Mouse (Mus musculus) layer of hippocampus, postnatal 10 days (tissue): ENCODE data around the gene Mgme1. TPM values are rescaled to one million over a fixed set of nuclear protein-coding genes. Genes with fewer than 3 reads are reported as not detected.

Experiments used
- DNase-seq, 2 experiments: peaks; one replicate each; pipeline ENCODE4 v3.0.0; 2021; ENCODE audit warnings: low spot score in 2 of 2
- long read RNA-seq: library from polyadenylated mRNA; stranded (forward); transcript quantifications from one replicate; pipeline ENCODE4 v2.0.0, GENCODE M21; 2023
- total RNA-seq, 2 experiments: library from RNA; stranded (reverse); gene quantifications; 2 replicates each; pipeline ENCODE4 v1.2.3; 2021

The Mgme1 gene
- 1 to 10 TPM; 2.9 to 3.2 TPM for total RNA-seq
- long read RNA-seq, transcript Mgme1-201 (5 exons, 2,840 nt), result major isoform, 5 of 7 reads
- long read RNA-seq, partial matches to known transcripts, result 1 of 7 reads
- long read RNA-seq, other reads (novel, unspliced or antisense), result 1 of 7 reads

GRCm38 (mm10) chr2:144270507-144271420 is at the start of gene Mgme1, which contains the start of gene Snx5:
Mgme1 (plus strand) TSS chr2:144270663.
Snx5 (minus strand) TSS chr2:144270906.
- DNase-seq, result peak; percentile 94 to 96

DNA sequence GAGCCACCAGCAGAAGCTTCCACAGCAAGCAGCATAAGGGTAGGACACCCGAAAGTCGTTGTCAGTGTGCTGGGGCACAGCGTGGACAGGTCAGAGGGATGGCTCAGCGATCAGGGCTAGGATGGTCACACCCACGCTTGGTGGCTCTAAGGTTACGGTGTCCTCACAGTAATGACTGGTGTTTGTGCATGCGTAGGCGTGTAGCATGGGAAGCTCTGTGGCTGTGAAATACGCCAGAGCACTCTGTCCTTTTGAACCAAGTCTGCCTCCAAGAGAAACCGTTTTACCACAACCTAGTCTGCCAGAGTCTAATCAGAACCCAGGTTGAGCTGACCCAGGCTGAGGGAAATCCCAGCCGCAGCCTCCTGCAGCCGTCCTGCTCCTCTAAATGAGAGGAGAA is 46.1 kb upstream of the Mgme1 start:
- DNase-seq, result no peak

DNA sequence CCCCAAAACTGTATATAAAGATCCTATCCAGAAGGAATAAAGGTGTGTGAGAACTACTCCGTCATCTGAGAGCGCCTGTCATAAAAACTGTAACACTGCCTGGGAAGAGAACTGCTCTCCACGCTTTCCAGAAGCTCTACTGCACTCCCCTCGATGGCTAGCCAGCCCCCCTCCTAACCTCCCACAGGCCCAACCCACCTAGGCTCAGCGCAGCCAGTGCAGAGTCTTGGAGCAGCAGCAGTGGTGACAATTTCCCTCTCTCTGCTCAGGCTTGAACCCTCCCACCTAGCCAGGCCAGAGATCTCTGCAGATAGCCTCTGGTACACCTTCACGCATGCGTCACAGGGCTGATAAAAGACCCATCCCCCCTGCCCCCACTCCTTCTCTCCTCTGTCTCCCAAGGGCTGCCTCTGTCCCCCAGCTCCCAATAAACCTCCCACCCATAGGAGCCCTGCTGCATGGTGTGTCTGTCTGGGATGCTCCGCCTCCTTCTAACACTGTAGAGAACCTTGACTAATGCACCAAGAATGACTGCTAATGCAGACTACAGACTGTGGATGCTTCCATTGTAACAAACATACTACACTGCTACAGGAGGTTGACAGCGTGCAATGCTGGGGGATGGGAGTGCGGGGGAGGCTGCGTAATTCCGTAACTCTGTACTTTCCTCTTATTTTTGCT is 43.4 kb upstream of the Mgme1 start:
- DNase-seq, result no peak

DNA sequence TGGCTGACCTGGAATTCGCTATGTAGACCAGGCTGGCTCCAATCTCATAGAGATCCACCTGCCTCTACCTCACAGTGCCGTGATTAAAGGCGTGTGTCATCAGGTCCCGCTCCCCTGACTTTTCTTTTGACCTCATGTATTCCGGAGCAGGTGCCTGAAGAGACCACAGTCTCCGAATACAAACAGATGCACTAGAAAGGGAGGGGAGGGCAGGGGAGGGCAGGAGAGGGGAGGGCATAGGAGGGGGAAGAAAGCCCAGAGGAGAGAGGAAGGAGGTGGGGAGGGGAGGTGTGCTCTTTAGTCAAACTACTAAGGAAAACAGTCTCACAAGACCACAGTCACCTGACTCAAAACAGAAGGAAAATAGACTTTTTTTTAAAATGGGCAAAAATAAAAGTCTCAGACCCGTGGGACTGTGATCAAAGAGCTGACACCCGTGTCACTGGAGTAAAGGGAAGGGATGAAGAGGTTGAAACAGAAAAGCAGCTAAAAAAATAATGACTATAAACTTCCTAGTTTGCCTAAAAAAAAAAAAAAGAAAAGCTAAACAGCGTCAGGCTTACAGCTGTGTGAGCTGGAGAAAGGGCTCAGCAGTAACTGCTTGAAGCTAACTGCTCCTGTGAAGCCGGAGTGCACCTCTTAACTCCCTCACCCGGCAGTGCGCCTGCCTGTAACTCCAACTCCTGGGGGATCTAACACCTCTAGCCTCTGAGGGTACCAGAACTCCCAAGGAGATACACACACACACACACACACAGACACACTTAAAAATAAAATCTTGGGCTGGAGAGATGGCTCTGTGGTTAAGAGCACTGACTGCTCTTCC is 41.7 kb upstream of the Mgme1 start:
- no peak for DNase-seq

- no peak for DNase-seq
These were observed 40.8 kb upstream of the Mgme1 start for GRCm38 (mm10) chr2:144229647-144230046.

DNA sequence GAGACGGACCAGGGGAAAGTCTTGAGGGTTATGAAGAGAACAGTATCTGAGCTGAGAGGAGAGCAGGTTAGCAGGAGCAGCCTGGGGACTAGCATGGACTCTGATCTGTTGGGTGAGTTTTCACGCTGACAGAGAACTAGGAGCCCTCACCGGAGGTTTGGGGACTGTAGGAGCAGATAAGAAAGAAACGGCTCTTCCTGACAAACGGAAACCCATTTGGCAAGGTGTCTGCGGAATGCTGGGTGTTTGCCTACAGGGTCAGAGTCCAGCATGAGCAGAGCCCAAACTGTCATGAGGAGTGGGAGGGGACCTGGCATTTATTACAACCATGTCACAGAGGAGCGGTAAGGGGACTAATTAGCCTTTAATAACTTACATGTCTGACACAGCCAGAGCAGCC is 40.0 kb upstream of the Mgme1 start:
- no peak for DNase-seq

DNA sequence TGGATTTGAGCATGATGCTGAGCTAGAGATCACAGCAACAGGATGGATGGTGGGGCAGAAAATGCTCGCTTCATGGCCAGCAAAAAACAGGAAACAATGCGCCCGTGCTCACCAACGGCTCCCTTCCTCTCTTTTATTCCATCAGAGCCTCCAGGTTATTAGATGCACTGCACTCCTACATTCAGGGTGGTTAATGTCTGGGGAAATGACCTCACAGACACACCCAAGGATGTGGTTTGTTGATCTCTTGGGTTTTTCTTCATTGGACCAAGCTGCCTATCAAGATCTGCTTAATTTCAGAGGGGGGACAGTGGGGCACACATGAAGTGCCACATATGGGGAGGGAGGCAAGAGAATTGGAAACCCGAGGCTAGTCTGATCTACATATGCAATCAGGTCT is 39.3 kb upstream of the Mgme1 start:
- DNase-seq, result no peak

DNA sequence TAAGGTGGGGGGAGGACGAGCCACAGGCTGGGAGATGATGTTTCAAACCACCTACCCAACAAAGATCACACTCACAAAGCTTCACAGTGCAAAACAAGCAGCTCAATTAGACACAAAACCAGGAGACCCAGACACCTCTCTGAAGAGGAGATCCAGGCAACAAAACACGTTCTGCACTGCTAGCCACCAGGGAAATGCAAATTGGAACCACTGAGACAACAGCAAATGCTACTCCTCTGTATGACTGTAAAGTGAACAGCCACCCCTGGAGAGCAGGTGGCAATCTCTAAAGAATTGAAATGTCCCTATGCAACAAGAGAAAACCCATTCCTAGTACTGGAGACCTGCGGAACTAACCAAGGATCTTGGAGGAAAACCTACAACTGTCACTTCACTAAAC is 36.9 kb upstream of the Mgme1 start:
- no peak for DNase-seq

- no peak for DNase-seq
These were observed 34.7 kb upstream of the Mgme1 start for GRCm38 (mm10) chr2:144235776-144236175.

GRCm38 (mm10) chr2:144236791-144237584 is 33.5 kb upstream of the Mgme1 start:
- no peak for DNase-seq

DNA sequence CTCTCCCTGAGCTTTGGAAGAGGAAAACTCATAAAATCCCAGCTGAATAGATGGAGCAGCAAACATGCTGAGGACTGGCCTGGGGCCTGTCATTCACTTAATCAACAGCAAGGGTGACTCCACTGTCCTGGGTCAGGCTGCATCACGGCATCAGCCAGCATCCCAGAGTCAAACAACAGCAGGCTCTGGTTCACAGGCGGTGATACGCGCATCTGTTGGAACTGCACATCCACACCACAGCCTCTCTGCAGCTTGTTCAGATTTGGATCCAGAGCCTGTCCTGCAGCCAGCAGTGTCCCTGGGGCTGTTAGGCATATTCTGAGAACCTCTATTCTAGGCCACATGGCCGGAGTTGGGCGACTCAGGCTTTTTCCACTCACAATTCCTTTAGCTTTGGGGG is 32.1 kb upstream of the Mgme1 start:
- DNase-seq, result no peak

DNA sequence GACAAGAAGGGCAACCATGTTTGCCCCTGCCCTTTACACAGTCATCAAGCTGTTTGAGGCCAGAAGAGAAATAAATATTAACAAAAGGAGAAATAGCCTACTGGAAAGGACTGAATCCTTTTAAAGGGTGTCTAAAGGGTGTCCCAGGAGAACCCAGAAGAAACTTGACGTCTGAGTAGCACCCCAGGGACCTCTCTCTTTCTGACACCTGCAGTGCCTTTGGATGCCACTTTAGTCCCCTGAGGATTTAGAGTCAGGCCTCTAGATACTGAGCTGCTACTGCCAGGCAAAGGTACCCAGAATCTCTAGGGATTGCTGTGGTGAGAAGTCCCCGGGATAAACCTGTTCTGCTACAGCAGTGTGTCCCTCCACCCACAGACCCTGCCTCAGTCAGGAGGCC is 31.1 kb upstream of the Mgme1 start:
- no peak for DNase-seq

DNA sequence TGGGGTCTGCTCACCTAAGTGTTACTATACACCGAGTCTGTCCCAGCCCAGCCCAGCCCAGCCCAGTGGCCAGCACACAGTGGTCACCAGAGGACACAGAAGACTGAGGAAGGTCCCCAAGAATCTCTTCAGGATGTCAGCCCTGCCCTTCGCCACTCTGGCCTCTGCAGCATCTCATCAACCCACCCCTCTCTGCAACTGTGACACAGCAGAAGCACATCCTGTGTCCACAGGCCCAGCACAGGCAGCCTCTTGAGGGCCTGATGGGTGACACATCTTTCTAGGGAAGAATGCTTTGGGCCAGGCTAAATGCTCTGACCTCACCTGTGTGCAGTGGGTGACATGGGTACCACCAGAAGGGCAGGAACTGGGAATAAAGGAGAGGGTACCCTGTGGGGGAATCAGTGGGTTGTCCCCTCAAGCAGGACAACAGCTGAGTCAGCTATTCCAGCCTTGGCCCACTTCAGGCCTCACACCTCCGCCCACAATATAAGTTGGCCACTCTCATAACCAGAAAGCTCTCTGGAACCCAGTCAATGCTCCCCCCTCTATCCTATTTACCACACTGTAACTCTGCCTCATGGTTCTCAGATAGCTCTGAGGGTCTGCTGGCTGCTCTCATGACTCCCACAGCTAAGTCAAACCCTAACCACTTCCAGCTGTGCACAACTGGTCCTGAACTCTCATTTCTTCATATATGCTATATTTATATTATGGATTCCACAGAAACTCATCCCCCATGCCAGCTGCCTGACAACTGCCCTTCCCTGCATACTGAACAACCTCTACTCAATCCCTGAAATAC is 30.2 kb upstream of the Mgme1 start:
- no peak for DNase-seq

- DNase-seq, result no peak
These were observed 25.0 kb upstream of the Mgme1 start for GRCm38 (mm10) chr2:144245464-144245863.

DNA sequence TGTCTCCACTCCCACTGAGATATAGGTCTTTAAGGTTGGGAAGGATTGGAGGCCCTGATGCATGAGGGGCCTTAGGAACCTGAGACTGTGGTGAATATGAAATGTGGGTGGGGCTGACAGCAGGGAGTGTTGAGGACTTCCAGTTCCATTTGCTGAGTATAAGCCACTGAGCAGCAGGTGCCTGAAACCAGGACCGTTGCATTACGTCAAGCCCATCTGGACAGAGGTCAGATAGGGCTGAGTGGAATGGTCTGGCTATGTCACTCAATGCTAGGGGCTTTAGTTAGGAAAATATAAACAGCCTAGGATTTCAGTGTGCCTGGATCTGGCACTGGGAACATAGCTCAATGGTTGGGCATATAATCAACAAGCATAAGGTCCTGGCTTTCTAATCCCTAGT is 24.2 kb upstream of the Mgme1 start:
- DNase-seq, result no peak

- DNase-seq, result no peak
These were observed 23.0 kb upstream of the Mgme1 start for GRCm38 (mm10) chr2:144247337-144247978.

DNA sequence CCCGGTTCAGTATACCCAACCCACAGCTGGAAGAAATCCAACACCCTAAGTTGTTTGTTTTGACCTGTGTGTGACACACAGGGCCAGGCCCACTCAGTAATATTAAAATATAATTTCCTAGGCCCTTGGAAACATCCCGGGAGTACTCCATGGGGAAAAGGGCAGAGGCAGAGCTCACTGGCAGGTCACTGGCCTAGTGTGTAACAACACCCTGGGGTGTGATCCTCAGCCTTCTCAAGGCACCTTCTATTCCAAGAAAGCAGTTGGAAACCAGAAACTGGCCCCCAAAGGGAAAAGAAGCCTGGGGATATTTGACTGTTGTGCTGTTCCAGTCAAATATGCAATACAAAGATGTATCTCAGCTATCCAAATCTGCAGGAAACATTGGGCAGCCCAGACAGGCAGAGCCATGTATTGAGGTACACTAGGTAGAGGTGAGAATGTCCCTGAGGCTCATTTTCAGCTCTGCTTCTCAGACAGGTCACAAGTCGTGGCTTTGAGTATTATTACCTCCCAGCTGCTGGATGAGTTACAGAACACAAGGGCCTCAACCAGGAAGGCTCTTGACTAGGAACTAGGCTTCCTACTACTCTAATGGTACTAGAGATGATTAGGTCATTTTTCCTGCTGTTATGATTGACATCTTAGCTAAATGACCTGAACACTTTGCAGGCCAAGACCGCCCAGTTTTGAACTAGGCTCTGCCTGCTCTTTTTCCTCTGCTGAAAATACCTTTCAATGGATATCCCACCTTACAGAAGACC is 21.7 kb upstream of the Mgme1 start:
- no peak for DNase-seq

GRCm38 (mm10) chr2:144250111-144250510 is 20.4 kb upstream of the Mgme1 start:
- DNase-seq, result no peak
